Mouse (Mus musculus) CH12.LX (cell line): ENCODE measurements around the gene Mrpl48. TPM values are rescaled to one million over a fixed set of nuclear protein-coding genes. Genes with fewer than 3 reads are reported as not detected.

Source experiments
- DNase-seq: peaks from one replicate; pipeline ENCODE4 v3.0.0-alpha.2; 2013; ENCODE audit errors: extremely low read depth
- H3K27ac ChIP-seq: 2 replicates; pipeline ENCODE4 v1.5.1; 2012; ENCODE audit warnings: low read depth, mild to moderate bottlenecking, control low read depth, moderate library complexity; ENCODE audit not compliant: insufficient read depth
- H3K27me3 ChIP-seq: replicated peaks from 2 replicates; pipeline ENCODE3; 2012; ENCODE audit warnings: inconsistent platforms
- H3K36me3 ChIP-seq, 2 experiments: replicated peaks in 1 of 2; 2 replicates each; pipeline versions ENCODE3 to v1.6.1; 2012; ENCODE audit warnings: inconsistent platforms in 1 of 2, low read length in 1 of 2, mild to moderate bottlenecking in 1 of 2, mixed read lengths in 1 of 2, moderate library complexity in 1 of 2; ENCODE audit not compliant: control insufficient read depth in 1 of 2, insufficient read depth in 1 of 2
- H3K4me1 ChIP-seq, 2 experiments: 2 replicates each; pipeline ENCODE4 v1.6.1; 2012; ENCODE audit warnings: inconsistent platforms in 1 of 2, moderate library complexity in 1 of 2; ENCODE audit not compliant: insufficient read depth in 2 of 2, control insufficient read depth in 1 of 2
- H3K4me2 ChIP-seq: 2 replicates; pipeline ENCODE4 v1.6.1; 2012; ENCODE audit warnings: low read depth, mild to moderate bottlenecking, control low read depth; ENCODE audit not compliant: poor library complexity, insufficient read depth, severe bottlenecking
- H3K4me3 ChIP-seq, 3 experiments: fragments of 150-350 bp in 1 of 3; sonication (generic) in 1 of 3; replicated peaks in 1 of 3; 2 replicates each; pipeline versions ENCODE3 to v1.5.1; 2011 to 2012; ENCODE audit warnings: low read depth in 2 of 3, low read length in 2 of 3, mild to moderate bottlenecking in 2 of 3, moderate library complexity in 2 of 3, control low read depth in 1 of 3, improper control_type of control experiment in 1 of 3, inconsistent platforms in 1 of 3, mixed read lengths in 1 of 3; ENCODE audit not compliant: poor library complexity in 1 of 3
- H3K79me2 ChIP-seq: replicated peaks from 2 replicates; pipeline ENCODE4 v1.6.1; 2012; ENCODE audit warnings: mild to moderate bottlenecking, moderate library complexity; ENCODE audit not compliant: control insufficient read depth, poor library complexity, insufficient read depth, severe bottlenecking; ENCODE audit errors: extremely low read depth
- H3K9ac ChIP-seq: 2 replicates; pipeline ENCODE4 v1.6.1; 2012; ENCODE audit warnings: low read depth, mild to moderate bottlenecking, control low read depth, moderate library complexity; ENCODE audit not compliant: insufficient read depth
- H3K9me3 ChIP-seq: replicated peaks from 2 replicates; pipeline ENCODE3; 2012; ENCODE audit warnings: low read length, inconsistent platforms, mixed read lengths
- CTCF ChIP-seq, 2 experiments: IDR thresholded peaks in 1 of 2; conservative IDR thresholded peaks in 1 of 2; 2 replicates each; pipeline ENCODE4 v1.5.1; 2011 to 2012; ENCODE audit warnings: low read depth in 2 of 2, low read length in 2 of 2, improper control_type of control experiment in 1 of 2, inconsistent platforms in 1 of 2, mild to moderate bottlenecking in 1 of 2, moderate library complexity in 1 of 2
- EP300 ChIP-seq: IDR thresholded peaks from 2 replicates; pipeline ENCODE4 v1.6.1; 2011; ENCODE audit warnings: low read length, improper control_type of control experiment
- GABPA ChIP-seq: IDR thresholded peaks from 2 replicates; pipeline ENCODE4 v1.6.1; 2012; ENCODE audit warnings: low read depth, low read length, improper control_type of control experiment, inconsistent platforms; ENCODE audit not compliant: insufficient replicate concordance
- HCFC1 ChIP-seq: IDR thresholded peaks from 2 replicates; pipeline ENCODE4 v1.6.1; 2012; ENCODE audit warnings: low read depth, mild to moderate bottlenecking, inconsistent platforms, low read length, improper control_type of control experiment
- JUN ChIP-seq: IDR thresholded peaks from 2 replicates; pipeline ENCODE4 v1.6.1; 2011; ENCODE audit warnings: low read depth, mild to moderate bottlenecking, low read length, improper control_type of control experiment, moderate library complexity; ENCODE audit not compliant: insufficient read depth
- KAT2A ChIP-seq: IDR thresholded peaks from 2 replicates; pipeline ENCODE4 v1.6.1; 2012; ENCODE audit warnings: low read length, improper control_type of control experiment, inconsistent platforms; ENCODE audit not compliant: insufficient replicate concordance
- MAFK ChIP-seq: IDR thresholded peaks from 2 replicates; pipeline ENCODE4 v1.6.1; 2011; ENCODE audit warnings: low read length, improper control_type of control experiment; ENCODE audit not compliant: insufficient replicate concordance
- MAX ChIP-seq: IDR thresholded peaks from 2 replicates; pipeline ENCODE4 v1.6.1; 2011; ENCODE audit warnings: low read length, improper control_type of control experiment
- MEF2A ChIP-seq: IDR thresholded peaks from 2 replicates; pipeline ENCODE4 v1.6.1; 2014; ENCODE audit warnings: low read depth, mild to moderate bottlenecking, inconsistent platforms, low read length, improper control_type of control experiment, borderline replicate concordance
- MXI1 ChIP-seq: IDR thresholded peaks from 2 replicates; pipeline ENCODE4 v1.6.1; 2011; ENCODE audit warnings: mild to moderate bottlenecking, low read depth, low read length, improper control_type of control experiment
- NELFE ChIP-seq: IDR thresholded peaks from 2 replicates; pipeline ENCODE4 v1.6.1; 2011; ENCODE audit warnings: low read depth, low read length, improper control_type of control experiment
- PAX5 ChIP-seq: IDR thresholded peaks from 2 replicates; pipeline ENCODE4 v1.6.1; 2012; ENCODE audit warnings: low read length, inconsistent platforms, mixed read lengths
- POLR2A ChIP-seq: IDR thresholded peaks from 2 replicates; pipeline ENCODE4 v1.6.1; 2011; ENCODE audit warnings: low read depth, mild to moderate bottlenecking, improper control_type of control experiment, low read length
- SMC3 ChIP-seq: IDR thresholded peaks from 2 replicates; pipeline ENCODE4 v1.6.1; 2011; ENCODE audit warnings: low read depth, low read length, improper control_type of control experiment
- TBP ChIP-seq: conservative IDR thresholded peaks from 2 replicates; pipeline ENCODE4 v1.6.1; 2011; ENCODE audit warnings: low read depth, low read length, improper control_type of control experiment
- TCF12 ChIP-seq: IDR thresholded peaks from 2 replicates; pipeline ENCODE4 v1.6.1; 2014; ENCODE audit warnings: low read depth, mild to moderate bottlenecking, inconsistent platforms, low read length, improper control_type of control experiment
- ZC3H11A ChIP-seq: IDR thresholded peaks from 2 replicates; pipeline ENCODE4 v1.6.1; 2012; ENCODE audit warnings: low read depth, mild to moderate bottlenecking, inconsistent platforms, low read length, improper control_type of control experiment
- ZMIZ1 ChIP-seq: IDR thresholded peaks from 2 replicates; pipeline ENCODE4 v1.6.1; 2012; ENCODE audit warnings: low read depth, mild to moderate bottlenecking, inconsistent platforms, low read length, improper control_type of control experiment
- ZNF384 ChIP-seq: IDR thresholded peaks from 2 replicates; pipeline ENCODE4 v1.6.1; 2012; ENCODE audit warnings: low read depth, low read length, improper control_type of control experiment, inconsistent platforms
- dilution Hi-C: fragments of 300-500 bp; cut with MboI; formaldehyde crosslinking; loops from 2 replicates; pipeline ENCODE4 v1.14.3; 2020; ENCODE audit warnings: low sequenced_read_pairs; ENCODE audit not compliant: extremely low pct_unique_long_range_greater_than_20kb, extremely low pct_ligation_motif_present
- in situ Hi-C: fragments of 300-500 bp; cut with MboI; formaldehyde crosslinking; loops from 3 replicates; pipeline ENCODE4 v1.14.3; 2019; ENCODE audit warnings: low sequenced_read_pairs, low pct_ligation_motif_present, low pct_unique_long_range_greater_than_20kb, mixed read lengths
- polyA plus RNA-seq: library from polyadenylated mRNA; unstranded; fragments of >175 nt; gene quantifications from 2 replicates; pipeline ENCODE4 v1.2.1, GENCODE M21; 2012; ENCODE audit warnings: low read depth; ENCODE audit not compliant: insufficient read length
- total RNA-seq, 2 experiments: library from RNA; depleted of rRNA; stranded (reverse); fragments of 300-350 nt in 1 of 2; fragments of >200 nt in 1 of 2; gene quantifications; 2 replicates each; pipeline ENCODE4 v1.2.3; 2012 to 2014

The Mrpl48 gene
- total and polyA plus RNA-seq, 3 experiments = 39.1 to 99.4 (median 98.5) TPM

- DNase-seq = no peak
- Histone ChIP-seq H3K9me3 (no peaks in the 10 kb centered on the region), H3K4me1 (peaks cover 0 to 8% of the 10 kb centered on the region in 2 experiments; a peak in 2 of 4 replicates), H3K9ac (no peak overlapping the region), H3K36me3 (peaks cover under 1 to 3% of the 10 kb centered on the region in 2 experiments), H3K27ac (no peak overlapping the region), H3K4me2 (no peak overlapping the region), H3K4me3 (no peak overlapping the region), H3K27me3 (no peaks in the 10 kb centered on the region), H3K79me2 (peaks cover 2% of the 10 kb centered on the region; the same call in 1 of the 2 replicates)
- in situ Hi-C loops (no loop called here), dilution Hi-C loops (no loop called here)
- TF ChIP-seq POLR2A (no peak), JUN (no peak), KAT2A (no peak), HCFC1 (no peak), MXI1 (no peak), TBP (no peak), ZMIZ1 (no peak), MAFK (no peak), EP300 (no peak), PAX5 (no peak), TCF12 (no peak), SMC3 (no peak), GABPA (no peak), NELFE (no peak), MEF2A (no peak), ZC3H11A (no peak), ZNF384 (no peak), MAX (no peak)
These were observed 16.4 kb upstream of the Mrpl48 start for GRCm38 (mm10) chr7:100624538-100624937.

GRCm38 (mm10) chr7:100622277-100622676 is 14.2 kb upstream of the Mrpl48 start:
- TF ChIP-seq MAX = no peak
- peak; percentile 30 to 56; a peak in 3 of 4 replicates for TF ChIP-seq CTCF (conservative IDR thresholded peaks at IDR 0.05 in 1 of 2, IDR thresholded peaks at IDR 0.05 in 1 of 2; ENCODE audit: low read depth in 2 of 2, low read length in 2 of 2)
- TF ChIP-seq, all 38 proteins: peak for 1
- Histone ChIP-seq H3K9me3 (no peaks in the 10 kb centered on the region), H3K4me2 (no peak overlapping the region), H3K27me3 (no peaks in the 10 kb centered on the region), H3K4me1 (peaks cover 0 to 8% of the 10 kb centered on the region in 2 experiments; a peak in 2 of 4 replicates), H3K27ac (no peak overlapping the region), H3K9ac (no peak overlapping the region), H3K36me3 (peaks cover 2 to 7% of the 10 kb centered on the region in 2 experiments), H3K79me2 (peaks cover 2% of the 10 kb centered on the region; the same call in 1 of the 2 replicates), H3K4me3 (no peak overlapping the region)
- in situ Hi-C loops = no loop called here
- dilution Hi-C loops = no loop called here
- peak; percentile 32 for DNase-seq
